Mouse (Mus musculus): ENCODE measurements around the gene Ndufv3. TPM values are rescaled to one million over a fixed set of nuclear protein-coding genes. Genes with fewer than 3 reads are reported as not detected.

Ndufv3 gene
- polyA plus RNA-seq (2014; fragmentation: Nextera tagmentation; extraction: Ambion mirVana): 225 and 246 TPM in 2 replicates

GRCm38 (mm10) chr17:31519946-31520838 lies at the start of gene Ndufv3, which contains the start of gene Wdr4:
Gene Ndufv3 (plus strand): TSS chr17:31520115.
Gene Wdr4 (minus strand): TSS chr17:31519980.
- peak; percentile 96 for ATAC-seq (replicated peaks; ENCODE audit: low FRiP score)
- peak within 1 kb of the TSS; percentile 65 for H3K9ac ChIP-seq (ENCODE audit: low read length)
- H3K36me3 ChIP-seq (ENCODE audit: control insufficient read depth, insufficient read depth, low read length): no peaks in the 10 kb centered on the region; the same call in 1 of the 2 replicates
- under 1% methylated on average over 45 of the region's 45 CpGs for WGBS
- H3K4me2 ChIP-seq (ENCODE audit: low read depth, low read length, severe bottlenecking): peak within 1 kb of the TSS; percentile 55
- peak; percentile 98 for DNase-seq (ENCODE audit: low spot score)
- H3K4me1 ChIP-seq (replicated peaks; ENCODE audit: control insufficient read depth, insufficient read depth, low read length): no peaks in the 10 kb centered on the region; the same call in 1 of the 2 replicates
- H3K9me3 ChIP-seq (ENCODE audit: control insufficient read depth, low read length): no peaks in the 10 kb centered on the region
- H3K27ac ChIP-seq (ENCODE audit: low read depth, low read length): no peak within 1 kb of the TSS
- no peaks in the 10 kb centered on the region for H3K27me3 ChIP-seq (ENCODE audit: control insufficient read depth, insufficient read depth, low read length)
- H3K4me3 ChIP-seq (ENCODE audit: low read depth, low read length): peak within 1 kb of the TSS; percentile 73

- Histone ChIP-seq H3K36me3 (ENCODE audit: control insufficient read depth, insufficient read depth, low read length) (peaks cover 12% of the 10 kb centered on the region; the same call in 1 of the 2 replicates), H3K4me3 (ENCODE audit: low read depth, low read length) (no peak overlapping the region), H3K9ac (ENCODE audit: low read length) (no peak overlapping the region), H3K4me2 (ENCODE audit: low read depth, low read length, severe bottlenecking) (no peak overlapping the region), H3K27me3 (ENCODE audit: control insufficient read depth, insufficient read depth, low read length) (no peaks in the 10 kb centered on the region), H3K4me1 (replicated peaks; ENCODE audit: control insufficient read depth, insufficient read depth, low read length) (peaks cover 2% of the 10 kb centered on the region), H3K9me3 (ENCODE audit: control insufficient read depth, low read length) (no peaks in the 10 kb centered on the region), H3K27ac (ENCODE audit: low read depth, low read length) (no peak overlapping the region)
- ATAC-seq (replicated peaks; ENCODE audit: low FRiP score): no peak
- DNase-seq (ENCODE audit: low spot score): no peak
- WGBS: 66% methylated on average over 5 of the region's 5 CpGs
Observed at GRCm38 (mm10) chr17:31470766-31471418, 49.0 kb upstream of the Ndufv3 start.

GRCm38 (mm10) chr17:31474388-31474787 lies 45.5 kb upstream of the Ndufv3 start:
- Histone ChIP-seq H3K4me3 (ENCODE audit: low read depth, low read length) (no peak overlapping the region), H3K27ac (ENCODE audit: low read depth, low read length) (no peak overlapping the region), H3K9me3 (ENCODE audit: control insufficient read depth, low read length) (no peaks in the 10 kb centered on the region), H3K27me3 (ENCODE audit: control insufficient read depth, insufficient read depth, low read length) (no peaks in the 10 kb centered on the region), H3K4me1 (replicated peaks; ENCODE audit: control insufficient read depth, insufficient read depth, low read length) (peaks cover 2% of the 10 kb centered on the region), H3K36me3 (ENCODE audit: control insufficient read depth, insufficient read depth, low read length) (peaks cover 3% of the 10 kb centered on the region; the same call in 1 of the 2 replicates), H3K4me2 (ENCODE audit: low read depth, low read length, severe bottlenecking) (no peak overlapping the region), H3K9ac (ENCODE audit: low read length) (no peak overlapping the region)
- 80% methylated on average over 6 of the region's 6 CpGs for WGBS
- no peak for DNase-seq (ENCODE audit: low spot score)
- ATAC-seq (replicated peaks; ENCODE audit: low FRiP score): no peak

GRCm38 (mm10) chr17:31478606-31479005 lies 41.3 kb upstream of the Ndufv3 start:
- no peak for ATAC-seq (replicated peaks; ENCODE audit: low FRiP score)

GRCm38 (mm10) chr17:31479108-31479844 lies 40.6 kb upstream of the Ndufv3 start:
- Histone ChIP-seq H3K9ac (ENCODE audit: low read length) (no peak overlapping the region), H3K27ac (ENCODE audit: low read depth, low read length) (no peak overlapping the region), H3K4me1 (replicated peaks; ENCODE audit: control insufficient read depth, insufficient read depth, low read length) (no peaks in the 10 kb centered on the region), H3K4me2 (ENCODE audit: low read depth, low read length, severe bottlenecking) (no peak overlapping the region), H3K27me3 (ENCODE audit: control insufficient read depth, insufficient read depth, low read length) (no peaks in the 10 kb centered on the region), H3K36me3 (ENCODE audit: control insufficient read depth, insufficient read depth, low read length) (no peaks in the 10 kb centered on the region), H3K4me3 (ENCODE audit: low read depth, low read length) (no peak overlapping the region), H3K9me3 (ENCODE audit: control insufficient read depth, low read length) (no peaks in the 10 kb centered on the region)
- ATAC-seq (replicated peaks; ENCODE audit: low FRiP score) (no peak), DNase-seq (ENCODE audit: low spot score) (no peak)
- 67% methylated on average over 11 of the region's 11 CpGs for WGBS

More at GRCm38 (mm10) chr17:31478606-31479005, 41.3 kb upstream of the Ndufv3 start:
- Histone ChIP-seq H3K4me1 (replicated peaks; ENCODE audit: control insufficient read depth, insufficient read depth, low read length) (no peaks in the 10 kb centered on the region), H3K9me3 (ENCODE audit: control insufficient read depth, low read length) (no peaks in the 10 kb centered on the region), H3K4me3 (ENCODE audit: low read depth, low read length) (no peak overlapping the region), H3K36me3 (ENCODE audit: control insufficient read depth, insufficient read depth, low read length) (no peaks in the 10 kb centered on the region), H3K4me2 (ENCODE audit: low read depth, low read length, severe bottlenecking) (no peak overlapping the region), H3K27me3 (ENCODE audit: control insufficient read depth, insufficient read depth, low read length) (no peaks in the 10 kb centered on the region), H3K27ac (ENCODE audit: low read depth, low read length) (no peak overlapping the region), H3K9ac (ENCODE audit: low read length) (no peak overlapping the region)
- WGBS: 82% methylated on average over 7 of the region's 7 CpGs
- DNase-seq (ENCODE audit: low spot score): no peak

GRCm38 (mm10) chr17:31486616-31487198 lies 33.2 kb upstream of the Ndufv3 start:
- no peak for ATAC-seq (replicated peaks; ENCODE audit: low FRiP score)
- Histone ChIP-seq H3K27me3 (ENCODE audit: control insufficient read depth, insufficient read depth, low read length) (no peaks in the 10 kb centered on the region), H3K27ac (ENCODE audit: low read depth, low read length) (no peak overlapping the region), H3K9ac (ENCODE audit: low read length) (peak overlapping the region; percentile 0; the same call in 1 of the 2 replicates), H3K4me2 (ENCODE audit: low read depth, low read length, severe bottlenecking) (no peak overlapping the region), H3K36me3 (ENCODE audit: control insufficient read depth, insufficient read depth, low read length) (no peaks in the 10 kb centered on the region), H3K4me1 (replicated peaks; ENCODE audit: control insufficient read depth, insufficient read depth, low read length) (no peaks in the 10 kb centered on the region; the same call in 1 of the 2 replicates), H3K9me3 (ENCODE audit: control insufficient read depth, low read length) (no peaks in the 10 kb centered on the region), H3K4me3 (ENCODE audit: low read depth, low read length) (no peak overlapping the region)
- 69% methylated on average over 10 of the region's 10 CpGs for WGBS
- no peak for DNase-seq (ENCODE audit: low spot score)

- no peaks in the 10 kb centered on the region; the same call in 1 of the 2 replicates for H3K4me1 ChIP-seq (replicated peaks; ENCODE audit: control insufficient read depth, insufficient read depth, low read length)
- no peak overlapping the region for H3K4me2 ChIP-seq (ENCODE audit: low read depth, low read length, severe bottlenecking)
- H3K9me3 ChIP-seq (ENCODE audit: control insufficient read depth, low read length): no peaks in the 10 kb centered on the region
- ATAC-seq (replicated peaks; ENCODE audit: low FRiP score) (no peak), DNase-seq (ENCODE audit: low spot score) (no peak)
- H3K27ac ChIP-seq (ENCODE audit: low read depth, low read length): no peak overlapping the region
- 0 out of 2 replicates have a peak overlapping the region, but pooled peaks have one; percentile 6 for H3K9ac ChIP-seq (ENCODE audit: low read length)
- WGBS: 32% methylated on average over 6 of the region's 6 CpGs
- no peaks in the 10 kb centered on the region for H3K27me3 ChIP-seq (ENCODE audit: control insufficient read depth, insufficient read depth, low read length)
- H3K36me3 ChIP-seq (ENCODE audit: control insufficient read depth, insufficient read depth, low read length): no peaks in the 10 kb centered on the region
- H3K4me3 ChIP-seq (ENCODE audit: low read depth, low read length): no peak overlapping the region
Observed at GRCm38 (mm10) chr17:31487433-31488060, 32.4 kb upstream of the Ndufv3 start.

All from forebrain, embryonic 11.5 days (tissue).